ENCODE assay signal across 9 mouse cellular contexts in genomic region chr2:141231011-141231668, GRCm38 (mm10).
DNase-seq lines count a peak whose midpoint lies in the region; ATAC-seq lines count a peak whose summit lies in the region.
"Had no signal": no experiment of that assay in that cellular context is flagged by ENCODE, and none has a peak within 500 bp of the region (broad histone marks: within the 10 kb centered on the region; RNA-seq: fewer than 3 reads in every experiment).

No protein-coding gene starts in this region.

- no peak overlapping the region for H3K9ac ChIP-seq in heart, embryonic 15.5 days
- H3K9ac ChIP-seq in hindbrain, embryonic 14.5 days, result no peak overlapping the region
- no peak overlapping the region for H3K9ac ChIP-seq in midbrain, embryonic 11.5 days (ENCODE audit: low read length)

- 0 out of 2 replicates have a peak overlapping the region, but pooled peaks have one; percentile 0 for H3K4me3 ChIP-seq in heart, embryonic 15.5 days
- H3K4me3 ChIP-seq in hindbrain, embryonic 14.5 days (replicated peaks; ENCODE audit: low read length), result no peak overlapping the region
- H3K4me3 ChIP-seq in midbrain, embryonic 11.5 days (ENCODE audit: low read depth, low read length), result no peak overlapping the region
- H3K4me3 ChIP-seq: myocyte had no signal

- 16% methylated on average over 16 of the region's 16 CpGs for WGBS in heart, embryonic 15.5 days
- WGBS in hindbrain, embryonic 14.5 days, result 24% methylated on average over 16 of the region's 16 CpGs
- 31% methylated on average over 16 of the region's 16 CpGs for WGBS in midbrain, embryonic 11.5 days

- H3K27ac ChIP-seq in heart, embryonic 15.5 days, result no peak overlapping the region
- H3K27ac ChIP-seq in hindbrain, embryonic 14.5 days, result no peak overlapping the region
- H3K27ac ChIP-seq in midbrain, embryonic 11.5 days (ENCODE audit: low read depth, low read length), result no peak overlapping the region

- H3K4me2 ChIP-seq in heart, embryonic 15.5 days, result peak overlapping the region; percentile 46
- peak overlapping the region; percentile 33 for H3K4me2 ChIP-seq in hindbrain, embryonic 14.5 days (replicated peaks)
- H3K4me2 ChIP-seq in midbrain, embryonic 11.5 days, result peak overlapping the region; percentile 12; the same call in 1 of the 2 replicates

- no peaks in the 10 kb centered on the region for H3K36me3 ChIP-seq in heart, embryonic 15.5 days
- no peaks in the 10 kb centered on the region for H3K36me3 ChIP-seq in hindbrain, embryonic 14.5 days (replicated peaks; ENCODE audit: control insufficient read depth, insufficient read depth)
- H3K36me3 ChIP-seq in midbrain, embryonic 11.5 days (ENCODE audit: control insufficient read depth, insufficient read depth, low read length), result no peaks in the 10 kb centered on the region

- no peaks in the 10 kb centered on the region for H3K9me3 ChIP-seq in heart, embryonic 15.5 days (replicated peaks)
- H3K9me3 ChIP-seq in hindbrain, embryonic 14.5 days (ENCODE audit: control insufficient read depth, low read length), result no peaks in the 10 kb centered on the region
- no peaks in the 10 kb centered on the region for H3K9me3 ChIP-seq in midbrain, embryonic 11.5 days (ENCODE audit: control insufficient read depth, low read length)

- ATAC-seq in heart, embryonic 15.5 days (replicated peaks; ENCODE audit: insufficient number of reproducible peaks, insufficient read depth, low FRiP score, low read depth), result no peak
- ATAC-seq in hindbrain, embryonic 14.5 days (ENCODE audit: low FRiP score), result peak; percentile 73; the same call in 1 of the 2 replicates
- ATAC-seq in midbrain, embryonic 11.5 days (ENCODE audit: low FRiP score), result peak; percentile 76
- no peak for ATAC-seq in megakaryocyte, adult 5-6 weeks (ENCODE audit: poor library complexity, severe bottlenecking)

- no peak for DNase-seq in heart, postnatal 4 days
- peak; percentile 55 for DNase-seq in embryo, embryonic 10 days (ENCODE audit: low spot score)
- DNase-seq in hindbrain, embryonic 14.5 days (ENCODE audit: low spot score), result peak; percentile 40
- DNase-seq in midbrain, embryonic 11.5 days (ENCODE audit: low spot score, missing footprints), result peak; percentile 93
- no peak for DNase-seq in urinary bladder, postnatal 36 days (ENCODE audit: low spot score in 2 of 2)
- no peak for DNase-seq in kidney, adult 11 months

- no peaks in the 10 kb centered on the region for H3K27me3 ChIP-seq in heart, embryonic 15.5 days
- H3K27me3 ChIP-seq in hindbrain, embryonic 14.5 days (ENCODE audit: control insufficient read depth, insufficient read depth, low read length), result no peaks in the 10 kb centered on the region
- H3K27me3 ChIP-seq in midbrain, embryonic 11.5 days (ENCODE audit: control insufficient read depth, insufficient read depth, low read length), result no peaks in the 10 kb centered on the region

- H3K4me1 ChIP-seq in heart, embryonic 15.5 days (replicated peaks), result peaks cover 7% of the 10 kb centered on the region
- peaks cover 12% of the 10 kb centered on the region; the same call in 1 of the 2 replicates for H3K4me1 ChIP-seq in hindbrain, embryonic 14.5 days (replicated peaks; ENCODE audit: control insufficient read depth, insufficient read depth, low read length)
- no peaks in the 10 kb centered on the region for H3K4me1 ChIP-seq in midbrain, embryonic 11.5 days (ENCODE audit: control insufficient read depth, insufficient read depth, low read length)

Comparison
In these comparisons a context has a peak if more than half of its experiments do, and no peak if none do; other contexts are left out.
1. ATAC-seq: peak in hindbrain, embryonic 14.5 days (single experiment) and midbrain, embryonic 11.5 days (single experiment); none in heart, embryonic 15.5 days (single experiment) and megakaryocyte, adult 5-6 weeks (single experiment).
2. DNase-seq: peak in embryo, embryonic 10 days (single experiment), hindbrain, embryonic 14.5 days (single experiment) and midbrain, embryonic 11.5 days (single experiment); none in heart, postnatal 4 days (single experiment), urinary bladder, postnatal 36 days (0 of 2) and kidney, adult 11 months (single experiment).
3. Peak in every context shown above with its lines, with median percentiles within 50 percentile points of each other: H3K4me2 ChIP-seq.